Mouse (Mus musculus) hindbrain, embryonic 15.5 days (tissue): ENCODE data around the gene Abcc9. TPM values are rescaled to one million over a fixed set of nuclear protein-coding genes. Genes with fewer than 3 reads are reported as not detected.

Experiments used
- ATAC-seq: fragments of 200-750 bp; cut with Nextera tagmentation; 2 replicates; pipeline ENCODE4 v1.8.0; 2017; ENCODE audit warnings: low read depth, moderate number of reproducible peaks, moderate TSS enrichment; ENCODE audit not compliant: low FRiP score
- H3K27ac ChIP-seq: fragments of 300-500 bp; sonication (generic); replicated peaks from 2 replicates; pipeline ENCODE4 v1.5.1; 2015; ENCODE audit warnings: mild to moderate bottlenecking, inconsistent platforms
- H3K27me3 ChIP-seq: fragments of 300-500 bp; sonication (generic); 2 replicates; pipeline ENCODE4 v1.6.1; 2015; ENCODE audit warnings: control low read depth, inconsistent platforms
- H3K36me3 ChIP-seq: fragments of 300-500 bp; sonication (generic); 2 replicates; pipeline ENCODE4 v1.6.1; 2015; ENCODE audit warnings: control low read depth, inconsistent platforms
- H3K4me1 ChIP-seq: fragments of 300-500 bp; sonication (generic); replicated peaks from 2 replicates; pipeline ENCODE4 v1.6.1; 2015; ENCODE audit warnings: control low read depth, inconsistent platforms
- H3K4me2 ChIP-seq: fragments of 300-500 bp; sonication (generic); 2 replicates; pipeline ENCODE4 v1.6.1; 2015; ENCODE audit warnings: moderate library complexity, mild to moderate bottlenecking, inconsistent platforms
- H3K4me3 ChIP-seq: fragments of 300-500 bp; sonication (generic); 2 replicates; pipeline ENCODE4 v1.5.1; 2015; ENCODE audit warnings: mild to moderate bottlenecking, inconsistent platforms
- H3K9ac ChIP-seq: fragments of 300-500 bp; sonication (generic); 2 replicates; pipeline ENCODE4 v1.6.1; 2015; ENCODE audit warnings: inconsistent platforms
- H3K9me3 ChIP-seq: fragments of 300-500 bp; sonication (generic); 2 replicates; pipeline ENCODE4 v1.6.1; 2016; ENCODE audit warnings: control low read depth, inconsistent platforms
- WGBS: fragments of 180-500 bp; shearing (Covaris S2); methylation state at CpG from one replicate; pipeline ENCODE4 v1.1.7; 2015; 5-methylcytosine and 5-hydroxymethylcytosine counted together
- polyA plus RNA-seq: library from polyadenylated mRNA; unstranded; fragments of >200 nt; fragmentation: Nextera tagmentation; extraction: Ambion mirVana; gene quantifications from 2 replicates; pipeline ENCODE4 v1.2.1, GENCODE M21; 2015

The Abcc9 gene
- polyA plus RNA-seq, 1 experiment from 2014 or later = 3.4 TPM

- Histone ChIP-seq H3K27ac (no peak overlapping the region), H3K27me3 (no peaks in the 10 kb centered on the region), H3K4me2 (no peak overlapping the region), H3K9ac (no peak overlapping the region), H3K4me1 (no peaks in the 10 kb centered on the region), H3K36me3 (no peaks in the 10 kb centered on the region), H3K4me3 (no peak overlapping the region), H3K9me3 (no peaks in the 10 kb centered on the region)
- 72% methylated on average over 5 of the region's 5 CpGs for WGBS
- no peak for ATAC-seq
These were observed 47.6 kb downstream of the Abcc9 start for GRCm38 (mm10) chr6:142654561-142654960.

- H3K27me3 ChIP-seq = no peaks in the 10 kb centered on the region
- H3K9ac ChIP-seq = no peak overlapping the region
- 83% methylated on average over 1 of the region's 1 CpGs for WGBS
These were observed 49.9 kb downstream of the Abcc9 start for GRCm38 (mm10) chr6:142652175-142652574.

GRCm38 (mm10) chr6:142649331-142649730, 52.8 kb downstream of the Abcc9 start:
- WGBS = 85% methylated on average over 3 of the region's 3 CpGs
- no peaks in the 10 kb centered on the region for H3K4me1 ChIP-seq

More at GRCm38 (mm10) chr6:142652175-142652574, 49.9 kb downstream of the Abcc9 start:
- Histone ChIP-seq H3K36me3 (no peaks in the 10 kb centered on the region), H3K4me3 (no peak overlapping the region), H3K4me1 (no peaks in the 10 kb centered on the region), H3K9me3 (no peaks in the 10 kb centered on the region), H3K27ac (no peak overlapping the region), H3K4me2 (no peak overlapping the region)
- ATAC-seq = no peak

GRCm38 (mm10) chr6:142645474-142645873, 56.6 kb downstream of the Abcc9 start:
- 75% methylated on average over 7 of the region's 7 CpGs for WGBS
- H3K4me3 ChIP-seq = no peak overlapping the region
- no peaks in the 10 kb centered on the region for H3K36me3 ChIP-seq
- no peaks in the 10 kb centered on the region for H3K27me3 ChIP-seq
- H3K4me1 ChIP-seq = no peaks in the 10 kb centered on the region
- no peaks in the 10 kb centered on the region for H3K9me3 ChIP-seq
- no peak overlapping the region for H3K4me2 ChIP-seq
- H3K27ac ChIP-seq = no peak overlapping the region
- no peak; the same call in 1 of the 2 replicates for ATAC-seq
- H3K9ac ChIP-seq = no peak overlapping the region

More at GRCm38 (mm10) chr6:142649331-142649730, 52.8 kb downstream of the Abcc9 start:
- H3K27ac ChIP-seq = no peak overlapping the region
- no peak overlapping the region for H3K4me2 ChIP-seq
- H3K27me3 ChIP-seq = no peaks in the 10 kb centered on the region
- no peaks in the 10 kb centered on the region for H3K36me3 ChIP-seq
- ATAC-seq = no peak
- no peaks in the 10 kb centered on the region for H3K9me3 ChIP-seq
- no peak overlapping the region for H3K4me3 ChIP-seq
- no peak overlapping the region for H3K9ac ChIP-seq

GRCm38 (mm10) chr6:142639301-142639700, 62.8 kb downstream of the Abcc9 start:
- Histone ChIP-seq H3K27me3 (no peaks in the 10 kb centered on the region), H3K9ac (no peak overlapping the region), H3K36me3 (no peaks in the 10 kb centered on the region), H3K9me3 (no peaks in the 10 kb centered on the region), H3K4me3 (no peak overlapping the region), H3K4me1 (no peaks in the 10 kb centered on the region), H3K27ac (no peak overlapping the region), H3K4me2 (no peak overlapping the region)
- WGBS = 88% methylated on average over 10 of the region's 10 CpGs
- no peak for ATAC-seq

- H3K36me3 ChIP-seq = no peaks in the 10 kb centered on the region
- H3K9ac ChIP-seq = no peak overlapping the region
- no peaks in the 10 kb centered on the region for H3K4me1 ChIP-seq
- no peaks in the 10 kb centered on the region for H3K9me3 ChIP-seq
- H3K4me2 ChIP-seq = no peak overlapping the region
- WGBS = 76% methylated on average over 4 of the region's 4 CpGs
- no peak overlapping the region for H3K4me3 ChIP-seq
- ATAC-seq = no peak
- H3K27ac ChIP-seq = no peak overlapping the region
- no peaks in the 10 kb centered on the region for H3K27me3 ChIP-seq
These were observed 66.5 kb downstream of the Abcc9 start for GRCm38 (mm10) chr6:142635654-142636053.

- Histone ChIP-seq H3K36me3 (no peaks in the 10 kb centered on the region), H3K9ac (no peak overlapping the region), H3K4me3 (no peak overlapping the region), H3K4me1 (no peaks in the 10 kb centered on the region), H3K27me3 (no peaks in the 10 kb centered on the region), H3K9me3 (no peaks in the 10 kb centered on the region), H3K4me2 (no peak overlapping the region), H3K27ac (no peak overlapping the region)
- ATAC-seq = no peak
These were observed 66.9 kb downstream of the Abcc9 start for GRCm38 (mm10) chr6:142635185-142635583.

- WGBS = 77% methylated on average over 10 of the region's 10 CpGs
- no peak overlapping the region for H3K27ac ChIP-seq
- no peaks in the 10 kb centered on the region for H3K27me3 ChIP-seq
- no peak overlapping the region for H3K4me3 ChIP-seq
- H3K36me3 ChIP-seq = no peaks in the 10 kb centered on the region
- H3K9me3 ChIP-seq = no peaks in the 10 kb centered on the region
- ATAC-seq = no peak
- H3K4me1 ChIP-seq = no peaks in the 10 kb centered on the region
- H3K9ac ChIP-seq = no peak overlapping the region
- H3K4me2 ChIP-seq = no peak overlapping the region
These were observed 67.5 kb downstream of the Abcc9 start for GRCm38 (mm10) chr6:142634530-142635184.

- Histone ChIP-seq H3K9ac (no peak overlapping the region), H3K4me2 (no peak overlapping the region), H3K9me3 (no peaks in the 10 kb centered on the region), H3K27ac (no peak overlapping the region), H3K27me3 (no peaks in the 10 kb centered on the region), H3K4me3 (no peak overlapping the region), H3K36me3 (no peaks in the 10 kb centered on the region), H3K4me1 (no peaks in the 10 kb centered on the region)
- ATAC-seq = no peak
- 81% methylated on average over 6 of the region's 6 CpGs for WGBS
These were observed 78.8 kb downstream of the Abcc9 start for GRCm38 (mm10) chr6:142623351-142623750.

GRCm38 (mm10) chr6:142616659-142617058, 85.5 kb downstream of the Abcc9 start:
- Histone ChIP-seq H3K4me2 (no peak overlapping the region), H3K27ac (no peak overlapping the region), H3K9ac (no peak overlapping the region), H3K9me3 (no peaks in the 10 kb centered on the region), H3K4me3 (no peak overlapping the region), H3K27me3 (no peaks in the 10 kb centered on the region), H3K4me1 (no peaks in the 10 kb centered on the region), H3K36me3 (no peaks in the 10 kb centered on the region)
- ATAC-seq = no peak
- WGBS = 46% methylated on average over 3 of the region's 3 CpGs

GRCm38 (mm10) chr6:142614324-142614723, 87.8 kb downstream of the Abcc9 start:
- Histone ChIP-seq H3K4me1 (no peaks in the 10 kb centered on the region), H3K27me3 (no peaks in the 10 kb centered on the region), H3K27ac (no peak overlapping the region), H3K36me3 (no peaks in the 10 kb centered on the region), H3K4me2 (no peak overlapping the region), H3K9ac (no peak overlapping the region), H3K4me3 (no peak overlapping the region), H3K9me3 (no peaks in the 10 kb centered on the region)
- no peak for ATAC-seq
- 63% methylated on average over 10 of the region's 10 CpGs for WGBS

- no peaks in the 10 kb centered on the region for H3K36me3 ChIP-seq
- H3K27me3 ChIP-seq = no peaks in the 10 kb centered on the region
- no peak for ATAC-seq
- 87% methylated on average over 8 of the region's 8 CpGs for WGBS
- H3K4me1 ChIP-seq = no peaks in the 10 kb centered on the region
- H3K4me3 ChIP-seq = no peak overlapping the region
- H3K4me2 ChIP-seq = no peak overlapping the region
- no peak overlapping the region for H3K9ac ChIP-seq
- no peak overlapping the region for H3K27ac ChIP-seq
- no peaks in the 10 kb centered on the region for H3K9me3 ChIP-seq
These were observed 89.7 kb downstream of the Abcc9 start for GRCm38 (mm10) chr6:142612366-142612765.
